Mouse (Mus musculus) C2C12 (cell line): ENCODE measurements around the gene Sobp. TPM values are rescaled to one million over a fixed set of nuclear protein-coding genes. Genes with fewer than 3 reads are reported as not detected.

Source experiments
- H3K27me3 ChIP-seq: one replicate; pipeline ENCODE4 v1.6.1; 2011; ENCODE audit not compliant: control insufficient read depth, insufficient read depth, insufficient read length
- H3K36me3 ChIP-seq: one replicate; pipeline ENCODE4 v1.6.1; 2011; ENCODE audit not compliant: control insufficient read depth, insufficient read depth
- H3K4me3 ChIP-seq: one replicate; pipeline ENCODE4 v1.5.1; 2011; ENCODE audit warnings: mild to moderate bottlenecking, control low read depth; ENCODE audit not compliant: poor library complexity, insufficient read depth, severe bottlenecking
- H3K79me2 ChIP-seq: one replicate; pipeline ENCODE4 v1.6.1; 2011; ENCODE audit not compliant: control insufficient read depth, insufficient read depth
- H3K79me3 ChIP-seq: one replicate; pipeline ENCODE4 v1.6.1; 2011; ENCODE audit warnings: low read depth, control low read depth
- H3ac ChIP-seq: one replicate; pipeline ENCODE3; 2011; ENCODE audit warnings: low read depth; ENCODE audit not compliant: control insufficient read depth, insufficient read length
- CEBPB ChIP-seq: IDR thresholded peaks from one replicate; pipeline ENCODE4 v1.6.1; 2011; ENCODE audit warnings: low read depth, mild to moderate bottlenecking, control low read depth, moderate library complexity
- CTCF ChIP-seq: IDR thresholded peaks from one replicate; pipeline ENCODE4 v1.5.1; 2011; ENCODE audit not compliant: control insufficient read depth, insufficient read depth, insufficient read length
- FOSL1 ChIP-seq: IDR thresholded peaks from one replicate; pipeline ENCODE4 v1.8.0; 2011; ENCODE audit warnings: mild to moderate bottlenecking, low read length; ENCODE audit not compliant: poor library complexity, insufficient read depth, severe bottlenecking
- MAX ChIP-seq: IDR thresholded peaks from one replicate; pipeline ENCODE4 v1.6.1; 2011; ENCODE audit warnings: mild to moderate bottlenecking, control low read depth
- MYOD1 ChIP-seq: IDR thresholded peaks from one replicate; pipeline ENCODE4 v1.6.1; 2011; ENCODE audit warnings: low read depth; ENCODE audit not compliant: control insufficient read depth, insufficient read length
- MYOG ChIP-seq: IDR thresholded peaks from one replicate; pipeline ENCODE4 v1.6.1; 2011; ENCODE audit not compliant: control insufficient read depth, insufficient read length; ENCODE audit errors: extremely low read depth
- USF1 ChIP-seq: IDR thresholded peaks from one replicate; pipeline ENCODE4 v1.6.1; 2011; ENCODE audit warnings: low read depth, mild to moderate bottlenecking, control low read depth, moderate library complexity
- polyA plus RNA-seq: library from polyadenylated mRNA; unstranded; fragments of >200 nt; fragmentation: generic; extraction: Trizol; gene quantifications from one replicate; pipeline ENCODE4 v1.2.1, GENCODE M21; 2012; ENCODE audit warnings: missing spikeins

Gene Sobp
- polyA plus RNA-seq, 1 experiment, result 1.2 TPM

GRCm38 (mm10) chr10:43021017-43021416, 153.3 kb downstream of the Sobp start:
- no peak overlapping the region for H3K4me3 ChIP-seq
- no peaks in the 10 kb centered on the region for H3K27me3 ChIP-seq
- TF ChIP-seq USF1 (no peak), CTCF (no peak)
- no peak overlapping the region for H3ac ChIP-seq
- H3K36me3 ChIP-seq, result no peaks in the 10 kb centered on the region
- H3K79me3 ChIP-seq, result no peaks in the 10 kb centered on the region
- no peaks in the 10 kb centered on the region for H3K79me2 ChIP-seq

- no peak for TF ChIP-seq FOSL1
- no peak for TF ChIP-seq MYOD1
- no peak for TF ChIP-seq MAX
- H3K4me3 ChIP-seq, result no peak overlapping the region
- H3K79me3 ChIP-seq, result no peaks in the 10 kb centered on the region
- no peak overlapping the region for H3ac ChIP-seq
- H3K36me3 ChIP-seq, result no peaks in the 10 kb centered on the region
- no peaks in the 10 kb centered on the region for H3K79me2 ChIP-seq
- H3K27me3 ChIP-seq, result no peaks in the 10 kb centered on the region
These were observed 159.5 kb downstream of the Sobp start for GRCm38 (mm10) chr10:43014782-43015181.

- no peak overlapping the region for H3ac ChIP-seq
- H3K4me3 ChIP-seq, result no peak overlapping the region
- H3K36me3 ChIP-seq, result no peaks in the 10 kb centered on the region
- no peak for TF ChIP-seq MYOG
- TF ChIP-seq CTCF, result no peak
- TF ChIP-seq MAX, result no peak
- TF ChIP-seq CEBPB, result no peak
- no peak for TF ChIP-seq USF1
- TF ChIP-seq MYOD1, result no peak
- no peak for TF ChIP-seq FOSL1
- H3K27me3 ChIP-seq, result no peaks in the 10 kb centered on the region
- H3K79me3 ChIP-seq, result no peaks in the 10 kb centered on the region
- no peaks in the 10 kb centered on the region for H3K79me2 ChIP-seq
These were observed 160.0 kb downstream of the Sobp start for GRCm38 (mm10) chr10:43014358-43014757.

- Histone ChIP-seq H3K36me3 (no peaks in the 10 kb centered on the region), H3K79me3 (no peaks in the 10 kb centered on the region), H3ac (no peak overlapping the region), H3K4me3 (no peak overlapping the region), H3K79me2 (no peaks in the 10 kb centered on the region), H3K27me3 (no peaks in the 10 kb centered on the region)
- no peak for TF ChIP-seq MYOG
- TF ChIP-seq MAX, result no peak
- no peak for TF ChIP-seq FOSL1
- TF ChIP-seq MYOD1, result no peak
- no peak for TF ChIP-seq USF1
- TF ChIP-seq CTCF, result no peak
- no peak for TF ChIP-seq CEBPB
These were observed 166.2 kb downstream of the Sobp start for GRCm38 (mm10) chr10:43008116-43008515.

GRCm38 (mm10) chr10:43006534-43006933, 167.8 kb downstream of the Sobp start:
- Histone ChIP-seq H3K27me3 (no peaks in the 10 kb centered on the region), H3K4me3 (no peak overlapping the region), H3K36me3 (no peaks in the 10 kb centered on the region), H3K79me2 (no peaks in the 10 kb centered on the region), H3ac (no peak overlapping the region), H3K79me3 (no peaks in the 10 kb centered on the region)
- no peak for TF ChIP-seq FOSL1
- TF ChIP-seq CEBPB, result no peak
- no peak for TF ChIP-seq USF1
- no peak for TF ChIP-seq MAX
- no peak for TF ChIP-seq MYOG
- TF ChIP-seq CTCF, result no peak
- TF ChIP-seq MYOD1, result no peak

GRCm38 (mm10) chr10:43005677-43006076, 168.7 kb downstream of the Sobp start:
- no peaks in the 10 kb centered on the region for H3K27me3 ChIP-seq
- no peaks in the 10 kb centered on the region for H3K79me2 ChIP-seq
- no peak overlapping the region for H3ac ChIP-seq
- TF ChIP-seq MAX (no peak), MYOG (no peak), FOSL1 (no peak), MYOD1 (no peak), CEBPB (no peak), CTCF (no peak), USF1 (no peak)
- no peaks in the 10 kb centered on the region for H3K79me3 ChIP-seq
- H3K4me3 ChIP-seq, result no peak overlapping the region
- H3K36me3 ChIP-seq, result no peaks in the 10 kb centered on the region
